Mouse (Mus musculus): ENCODE results near the gene Myt1l.

The Myt1l gene

DNA sequence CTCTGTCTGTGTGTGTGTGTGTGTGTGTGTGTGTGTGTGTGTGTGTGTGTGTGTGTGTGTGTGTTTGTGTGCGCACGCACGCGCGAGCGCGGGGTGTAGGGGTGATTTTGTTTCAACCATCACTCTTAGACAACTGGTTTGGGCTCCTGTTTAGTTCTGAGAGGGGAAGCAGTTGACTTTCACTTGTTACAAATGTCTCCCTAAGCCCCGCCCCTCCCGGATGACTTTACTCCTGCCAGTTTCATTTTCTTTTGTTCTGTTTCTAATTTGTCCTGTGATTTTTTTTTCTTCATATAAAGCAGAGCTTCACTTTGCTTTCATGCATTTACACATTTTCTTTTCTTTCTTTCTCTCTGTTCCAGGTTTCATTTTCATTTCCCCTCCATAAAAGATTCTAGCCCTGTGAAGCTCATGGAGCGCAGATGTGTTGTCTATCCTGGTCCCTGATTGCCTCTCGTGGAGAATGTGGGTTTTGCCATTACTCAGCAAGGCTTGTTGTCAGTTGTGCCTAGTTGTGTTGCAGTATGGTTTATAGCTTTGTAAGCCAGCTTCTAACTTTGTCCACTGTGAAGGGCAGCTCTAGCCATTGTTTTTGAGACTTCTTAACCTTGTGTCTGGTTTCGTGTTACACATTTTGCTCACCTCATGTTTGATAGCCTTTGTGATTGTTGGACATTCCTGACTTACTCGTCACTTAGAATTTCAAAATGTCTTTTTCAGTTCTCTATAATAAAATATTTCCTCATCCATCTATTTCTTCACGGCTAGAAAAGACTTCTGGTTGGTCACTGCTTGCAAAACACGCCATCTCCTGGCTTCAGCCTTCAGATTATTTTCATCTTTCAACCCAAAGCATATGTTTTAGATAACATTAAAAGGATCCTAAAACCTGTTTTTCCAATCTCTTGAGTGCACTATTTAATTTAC is 184.9 kb downstream of the Myt1l start:
- DNase-seq (ENCODE audit: low spot score in 2 of 2) = no peak

GRCm38 (mm10) chr12:29723722-29724338 is 195.6 kb downstream of the Myt1l start:
- DNase-seq (ENCODE audit: low spot score in 2 of 2) = no peak

GRCm38 (mm10) chr12:29728294-29728693 is 200.1 kb downstream of the Myt1l start:
- DNase-seq (ENCODE audit: low spot score in 2 of 2) = no peak

- no peak for DNase-seq (ENCODE audit: low spot score in 2 of 2)
Measured at GRCm38 (mm10) chr12:29740346-29741025, 212.3 kb downstream of the Myt1l start.

DNA sequence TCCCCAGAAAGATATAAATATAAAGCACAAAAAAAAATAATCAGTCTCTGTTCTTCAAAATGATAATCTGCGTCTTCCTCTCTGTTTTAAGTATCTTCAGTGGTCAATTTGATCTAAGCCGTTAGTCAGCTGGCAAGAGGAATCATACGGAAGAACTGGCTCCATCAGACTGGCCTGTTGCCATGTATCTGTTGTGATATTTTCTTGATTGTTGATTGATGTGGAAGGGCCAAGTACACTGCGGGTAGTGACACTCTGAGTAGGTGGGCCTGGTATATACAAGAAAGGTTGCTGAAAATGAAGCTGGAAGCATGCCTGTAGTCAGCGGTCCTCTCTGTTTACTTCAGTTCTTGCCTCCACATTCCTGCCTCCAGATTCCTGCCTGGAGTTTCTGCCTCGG is 213.0 kb downstream of the Myt1l start:
- DNase-seq (ENCODE audit: low spot score in 2 of 2) = no peak

GRCm38 (mm10) chr12:29750604-29751128 is 222.5 kb downstream of the Myt1l start:
- no peak for DNase-seq (ENCODE audit: low spot score in 2 of 2)

DNA sequence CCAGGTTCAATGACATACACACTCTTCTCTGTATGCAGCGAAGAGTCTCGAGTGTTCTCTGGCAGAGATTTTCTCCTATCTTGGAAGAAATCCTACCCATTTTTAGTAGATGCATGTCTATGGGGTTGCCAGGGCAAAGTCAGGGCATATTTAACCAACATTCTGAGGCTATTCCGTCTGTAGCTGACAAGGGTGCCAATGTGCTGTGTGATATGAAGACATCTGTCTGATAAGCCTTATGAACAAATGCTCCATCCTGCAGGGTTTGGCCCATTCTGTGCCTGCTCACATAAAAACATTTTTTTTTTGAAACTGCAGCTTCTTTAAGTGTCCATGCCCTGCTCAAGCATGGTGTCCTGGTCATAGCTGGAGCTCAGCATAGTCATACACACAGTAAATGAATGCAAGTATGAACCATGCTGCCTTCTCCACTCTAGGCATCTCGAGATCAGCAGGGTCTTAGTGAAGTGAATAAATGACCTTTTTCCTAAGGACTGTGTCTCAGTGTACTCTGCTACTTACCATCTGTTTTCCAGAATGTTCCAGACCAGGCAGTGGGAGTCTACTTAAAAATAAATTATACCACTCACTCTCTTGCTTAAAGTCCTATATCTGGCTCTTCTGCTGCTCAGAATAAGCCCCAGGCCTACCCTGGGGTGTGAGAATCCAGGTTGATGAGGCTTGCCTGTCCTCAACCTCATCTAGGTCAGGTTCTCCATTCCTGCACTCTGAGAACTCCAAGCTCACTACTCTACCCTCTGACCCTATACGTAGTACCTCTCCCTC is 227.1 kb downstream of the Myt1l start:
- no peak for DNase-seq (ENCODE audit: low spot score in 2 of 2)

DNA sequence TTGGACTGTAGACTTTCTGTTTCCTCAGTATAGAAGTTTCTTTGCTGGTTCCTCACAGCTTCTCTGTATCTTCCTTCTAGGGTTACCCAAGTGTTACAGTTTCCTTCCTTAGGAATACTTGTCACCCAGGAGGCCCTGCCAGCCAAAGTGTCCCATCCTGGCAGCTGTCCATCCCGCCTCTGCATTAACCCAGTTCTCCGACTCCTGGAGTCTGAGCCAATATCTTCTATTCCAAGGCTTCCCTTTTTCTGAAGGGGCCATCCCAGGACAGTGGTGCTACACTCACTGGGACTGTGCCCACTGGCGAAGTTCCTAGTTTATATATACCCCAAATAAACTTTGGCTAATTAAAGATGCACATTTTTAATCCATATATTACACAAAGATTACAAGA is 227.7 kb downstream of the Myt1l start:
- DNase-seq (ENCODE audit: low spot score in 2 of 2) = no peak

GRCm38 (mm10) chr12:29760611-29761010 is 232.4 kb downstream of the Myt1l start:
- DNase-seq (ENCODE audit: low spot score in 2 of 2) = no peak

DNA sequence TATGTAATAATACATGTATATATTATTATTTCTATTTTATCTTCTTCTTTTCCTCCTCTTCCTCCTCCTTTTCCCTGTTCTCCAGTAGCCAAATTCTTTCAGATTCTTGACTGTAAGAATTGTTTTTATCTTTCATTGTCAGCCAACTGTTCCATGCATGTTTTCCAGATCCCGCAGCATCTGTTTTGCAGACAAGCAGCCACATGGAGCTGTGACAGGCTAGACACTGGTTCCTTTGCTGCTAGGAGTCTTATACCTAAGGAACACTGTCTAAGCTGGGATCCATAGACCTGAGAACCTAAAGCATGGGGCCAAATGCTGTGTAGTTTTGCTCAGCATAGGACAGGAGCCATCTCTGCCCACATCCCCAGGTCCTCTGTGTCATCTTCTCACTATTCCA is 238.0 kb downstream of the Myt1l start:
- DNase-seq (ENCODE audit: low spot score in 2 of 2) = no peak

DNA sequence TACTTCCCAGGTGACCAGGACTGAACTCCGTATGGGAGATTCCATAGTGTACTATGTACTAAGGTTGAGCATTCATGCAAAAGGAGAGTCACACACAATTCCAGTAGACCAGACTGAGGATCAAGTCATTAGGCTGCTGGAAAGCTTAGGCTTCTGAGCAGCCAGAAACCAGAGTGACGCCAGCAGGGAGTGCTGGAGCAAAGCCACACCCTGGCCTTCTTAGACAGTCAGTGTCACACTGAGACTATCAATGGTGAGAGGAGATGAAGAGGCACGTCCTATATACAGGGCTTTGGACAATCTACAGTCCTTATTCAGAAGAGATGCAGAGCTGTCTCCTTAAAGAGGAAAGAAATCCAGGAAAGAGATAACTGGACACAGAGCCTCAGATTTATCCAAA is 243.6 kb downstream of the Myt1l start:
- no peak for DNase-seq (ENCODE audit: low spot score in 2 of 2)

DNA sequence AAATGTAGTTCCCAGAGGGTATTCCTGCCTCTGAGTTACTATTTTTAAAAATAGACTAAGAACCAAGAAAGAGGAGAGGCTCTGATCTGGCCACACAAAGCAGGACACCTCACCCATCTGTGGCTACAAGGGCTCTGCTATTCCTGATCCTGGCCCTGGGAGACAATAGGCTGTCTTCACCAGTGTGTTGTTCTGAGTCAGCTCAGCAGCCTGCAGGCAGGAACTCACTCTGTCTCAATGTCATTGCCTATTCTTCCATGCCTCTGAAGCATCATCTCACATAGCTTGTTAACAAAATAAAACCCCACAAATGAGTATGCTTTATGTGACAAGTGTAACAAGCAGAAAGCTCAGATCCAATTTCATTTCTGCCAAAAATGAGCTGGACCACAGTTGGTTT is 244.2 kb downstream of the Myt1l start:
- no peak for DNase-seq (ENCODE audit: low spot score in 2 of 2)

DNA sequence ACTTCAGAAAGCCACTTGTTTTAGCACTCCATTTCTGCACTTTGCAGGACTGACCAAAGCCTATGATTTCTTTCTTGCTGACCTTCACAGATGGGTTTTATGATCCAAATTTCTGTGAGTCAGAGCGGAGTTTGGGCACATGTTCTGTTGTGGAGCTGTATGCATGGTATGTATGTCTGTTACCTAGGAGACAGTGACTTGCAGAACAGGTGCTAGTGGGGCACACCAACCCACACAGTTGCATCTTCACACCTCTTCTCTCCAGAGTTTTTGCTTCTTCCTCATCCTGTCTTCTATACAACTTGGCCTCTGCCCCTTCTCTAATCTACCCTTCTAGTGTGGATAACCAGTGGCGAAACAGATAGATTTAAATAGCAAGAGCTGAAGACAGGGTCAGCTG is 250.7 kb downstream of the Myt1l start:
- no peak for DNase-seq (ENCODE audit: low spot score in 2 of 2)

DNA sequence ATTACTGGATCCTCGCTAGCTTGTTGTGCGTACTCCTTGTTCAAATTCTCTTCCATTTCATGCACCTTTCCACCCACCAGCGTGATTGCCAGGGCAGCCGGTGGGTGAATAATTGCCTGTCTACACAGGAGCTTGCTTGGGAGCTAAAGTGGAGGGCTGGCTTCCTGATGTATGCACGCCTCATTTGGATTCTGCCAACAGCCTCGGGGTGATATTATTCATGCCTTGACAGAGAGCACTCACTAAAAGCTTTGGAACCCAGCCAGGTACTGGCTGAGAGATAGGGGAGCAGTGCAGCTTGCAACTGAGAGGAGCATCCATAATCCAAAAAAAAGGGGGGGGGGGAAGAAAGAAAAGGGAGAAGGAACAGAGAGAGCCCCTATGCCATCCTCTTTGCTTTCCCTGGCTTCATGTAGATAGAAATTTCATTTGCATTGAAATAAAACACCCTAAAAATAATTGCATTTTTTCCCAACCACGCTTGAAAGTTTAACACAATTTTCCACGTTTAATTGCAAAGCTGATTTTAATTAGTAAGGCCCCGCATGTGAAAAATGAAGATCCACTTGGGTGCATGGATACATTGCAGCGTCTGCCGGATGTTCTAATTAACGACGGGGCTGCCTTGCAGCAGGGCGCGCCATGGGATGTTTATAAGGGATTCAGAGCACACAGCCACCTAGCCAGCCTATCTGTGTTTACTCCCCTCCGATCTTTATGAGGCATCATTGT is 261.3 kb downstream of the Myt1l start:
- no peak for DNase-seq (ENCODE audit: low spot score in 2 of 2)

GRCm38 (mm10) chr12:29790051-29790386 is 261.8 kb downstream of the Myt1l start:
- no peak for DNase-seq (ENCODE audit: low spot score in 2 of 2)

DNA sequence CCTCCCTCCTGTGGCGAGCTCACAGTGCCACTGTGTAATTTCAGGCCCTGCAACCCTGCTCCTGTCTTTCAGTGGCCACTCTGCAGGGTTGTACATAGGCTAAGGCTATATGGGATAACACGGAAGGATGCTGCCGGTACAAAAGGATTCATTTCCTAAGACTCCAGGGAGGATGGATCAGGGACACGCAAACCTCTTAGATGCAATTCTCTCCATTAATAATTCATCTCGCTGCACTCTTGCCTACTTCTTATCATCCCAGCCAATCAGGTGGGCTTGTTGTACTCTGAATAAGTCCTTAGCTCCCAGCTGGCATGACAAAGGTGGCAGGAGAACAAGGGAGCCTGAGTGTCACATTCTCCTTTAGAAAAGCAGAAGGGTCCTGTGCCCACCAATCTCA is 264.8 kb downstream of the Myt1l start:
- DNase-seq (ENCODE audit: low spot score in 2 of 2) = no peak

- no peak for DNase-seq (ENCODE audit: low spot score in 2 of 2)
Measured at GRCm38 (mm10) chr12:29795107-29795673, 267.0 kb downstream of the Myt1l start.

GRCm38 (mm10) chr12:29798595-29799391 is 270.6 kb downstream of the Myt1l start:
- DNase-seq (ENCODE audit: low spot score in 2 of 2) = no peak

DNA sequence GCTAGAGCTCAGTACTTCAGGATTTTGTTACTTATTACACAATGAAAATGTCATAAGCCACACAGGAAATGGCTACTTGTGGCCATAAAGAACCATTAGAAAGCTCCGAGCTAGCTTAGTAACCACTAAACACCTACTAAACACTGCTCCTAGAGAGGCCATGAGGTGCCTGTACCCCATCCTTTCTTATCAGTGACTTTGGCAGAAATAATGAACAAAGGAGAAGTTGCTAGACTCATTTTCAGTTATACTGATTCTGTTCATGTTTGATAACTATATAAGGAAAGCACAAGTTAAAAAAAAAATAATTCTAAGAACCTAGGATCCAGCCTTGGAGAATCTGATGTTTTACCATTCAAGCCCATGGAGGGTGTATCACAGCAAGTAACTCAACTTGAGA is 278.2 kb downstream of the Myt1l start:
- no peak for DNase-seq (ENCODE audit: low spot score in 2 of 2)
